Mouse (Mus musculus): ENCODE data around the gene Map3k20.
A peak's percentile ranks its signal among the peaks of the same experiment; 100 is the strongest.

Gene Map3k20

DNA sequence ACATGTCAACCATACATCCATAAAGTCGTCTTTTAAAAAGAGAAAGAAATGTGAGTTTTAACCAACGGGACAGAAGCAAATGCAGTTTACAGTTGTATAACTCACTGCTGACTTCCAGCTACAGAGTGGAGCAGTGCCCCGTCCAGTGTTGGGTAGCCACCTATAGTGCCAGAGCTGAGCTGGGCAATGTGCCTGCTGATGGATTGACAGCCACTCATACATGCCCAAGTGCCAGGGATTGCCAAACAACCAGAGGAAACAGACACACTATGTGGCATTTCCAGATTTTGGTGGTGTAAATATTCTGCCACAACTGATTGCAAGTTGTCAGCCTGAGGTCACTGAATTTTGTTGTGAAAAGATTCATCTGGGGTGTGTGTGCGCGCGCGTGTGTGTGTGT lies 139.2 kb downstream of the Map3k20 start:
- DNase-seq (ENCODE audit: low spot score in 2 of 2): no peak

DNA sequence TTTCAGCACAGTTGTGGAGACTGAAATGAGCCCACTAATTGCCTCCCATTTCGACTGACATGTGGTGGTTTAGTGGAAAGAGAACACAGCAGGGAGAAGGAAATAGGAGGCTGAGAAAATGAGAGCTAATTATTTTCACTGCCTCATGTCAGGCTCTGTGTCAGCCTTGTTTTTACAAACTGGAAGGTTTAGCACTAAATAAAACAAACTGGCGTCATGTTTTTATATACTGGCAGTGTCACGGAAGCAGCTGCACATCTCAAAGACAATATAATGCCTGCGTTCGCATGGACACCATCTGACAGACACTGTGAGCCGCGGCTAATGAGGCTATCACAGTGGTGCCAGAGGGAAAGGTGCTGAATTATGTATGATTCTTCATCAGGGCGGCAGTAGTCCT lies 141.3 kb downstream of the Map3k20 start:
- no peak for DNase-seq (ENCODE audit: low spot score in 2 of 2)

DNA sequence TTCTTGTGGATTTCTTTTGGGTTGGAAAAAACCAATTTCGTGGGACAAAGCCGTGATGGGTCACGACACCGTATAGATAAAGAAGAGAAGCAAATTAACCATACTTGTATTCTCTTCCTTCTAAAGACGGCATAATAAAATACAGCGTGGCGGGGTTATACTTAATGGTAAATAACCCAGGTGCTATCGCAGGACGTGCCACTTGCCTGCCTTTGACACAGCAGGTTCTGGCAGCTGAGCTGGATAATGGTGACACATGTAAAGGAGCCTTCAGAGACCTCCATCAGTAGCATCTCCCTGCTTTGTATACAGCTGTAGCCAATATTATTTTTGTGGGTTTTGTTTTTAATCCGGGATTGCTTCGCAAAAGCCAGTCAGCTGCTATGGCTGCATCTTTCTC lies 141.9 kb downstream of the Map3k20 start:
- DNase-seq (ENCODE audit: low spot score in 2 of 2): no peak

DNA sequence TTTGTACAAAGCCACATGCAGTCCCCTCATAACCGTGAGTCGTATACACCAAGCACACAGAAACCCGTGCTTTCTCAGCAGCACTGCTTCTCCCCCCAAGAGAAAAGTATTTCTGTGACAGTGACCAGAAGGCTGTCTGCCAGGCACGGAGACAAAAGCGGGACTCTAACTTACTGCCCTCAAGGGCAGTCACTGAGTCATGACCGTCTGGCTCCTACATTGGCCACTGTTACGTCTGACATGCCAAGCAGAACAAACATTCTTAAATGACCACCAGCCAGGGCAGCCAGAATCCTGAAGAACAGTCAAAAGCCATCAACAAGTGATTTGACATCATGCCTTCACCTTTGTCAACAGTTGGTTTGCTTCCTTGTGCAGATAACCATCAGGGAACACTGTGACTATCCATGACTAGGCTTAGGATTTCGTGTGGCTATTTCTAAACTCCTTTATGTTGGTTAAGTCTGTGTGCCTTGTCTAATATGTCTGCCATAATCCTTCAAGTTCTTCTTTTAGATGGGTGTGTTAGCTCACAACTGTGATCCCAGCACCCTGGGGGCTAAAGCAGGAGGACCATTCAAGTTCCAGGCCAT lies 153.6 kb downstream of the Map3k20 start:
- no peak for DNase-seq (ENCODE audit: low spot score in 2 of 2)

DNA sequence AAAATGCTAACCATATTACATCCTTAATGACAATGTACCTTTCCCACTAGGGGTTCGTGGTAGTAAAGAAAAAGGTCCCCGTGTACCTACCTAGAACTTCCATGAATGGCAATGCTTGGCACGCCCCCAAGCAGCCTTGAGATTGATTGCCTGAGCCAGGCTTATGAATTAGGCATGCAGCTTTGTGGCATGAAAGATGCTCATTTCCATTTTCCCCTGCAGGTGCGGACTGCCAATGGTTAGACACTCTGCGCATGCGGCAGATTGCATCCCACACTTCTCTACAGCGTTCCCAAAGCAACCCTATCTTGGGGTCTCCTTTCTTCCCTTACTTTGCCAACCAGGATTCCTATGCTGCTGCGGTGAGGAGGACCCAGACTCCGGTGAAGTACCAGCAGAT lies 155.6 kb downstream of the Map3k20 start:
- no peak for DNase-seq (ENCODE audit: low spot score in 2 of 2)

DNA sequence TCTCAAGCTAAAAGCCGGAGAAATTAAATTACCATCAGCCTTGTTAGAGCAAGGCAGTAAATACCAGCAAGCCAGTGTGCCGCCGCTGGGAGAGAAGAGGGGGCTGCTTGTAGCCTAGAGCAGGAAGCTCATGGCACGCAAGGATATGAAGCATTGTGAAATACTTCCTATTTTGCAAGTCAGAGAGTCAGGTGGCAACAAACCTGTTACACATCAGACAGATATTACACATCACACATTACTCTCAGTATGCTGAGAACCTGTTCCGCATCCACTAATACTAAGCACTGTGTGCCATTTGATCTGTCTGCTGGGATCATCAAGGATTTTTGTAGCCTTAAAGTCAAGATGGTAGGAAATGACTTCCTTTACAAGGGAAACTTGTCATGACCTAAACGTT lies 157.4 kb downstream of the Map3k20 start:
- no peak for DNase-seq (ENCODE audit: low spot score in 2 of 2)

DNA sequence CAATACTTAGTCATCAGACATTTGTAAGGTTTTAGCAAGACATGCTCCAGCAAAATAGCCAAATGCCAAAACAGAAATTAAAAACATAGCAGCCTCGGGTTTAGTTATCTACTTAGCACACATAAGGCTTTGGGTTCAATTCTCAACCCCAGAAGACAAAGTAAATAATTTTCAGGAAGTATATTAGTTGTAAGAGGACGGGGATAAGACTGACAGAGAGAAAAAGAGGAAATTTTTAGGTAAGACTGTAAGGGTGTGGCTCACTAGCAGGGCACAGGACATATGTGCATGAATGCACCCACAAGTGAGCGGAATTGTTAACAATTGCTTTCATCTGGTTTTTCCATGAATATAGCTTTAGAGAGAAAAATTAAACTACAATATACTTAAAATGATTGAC lies 158.5 kb downstream of the Map3k20 start:
- DNase-seq (ENCODE audit: low spot score in 2 of 2): no peak

DNA sequence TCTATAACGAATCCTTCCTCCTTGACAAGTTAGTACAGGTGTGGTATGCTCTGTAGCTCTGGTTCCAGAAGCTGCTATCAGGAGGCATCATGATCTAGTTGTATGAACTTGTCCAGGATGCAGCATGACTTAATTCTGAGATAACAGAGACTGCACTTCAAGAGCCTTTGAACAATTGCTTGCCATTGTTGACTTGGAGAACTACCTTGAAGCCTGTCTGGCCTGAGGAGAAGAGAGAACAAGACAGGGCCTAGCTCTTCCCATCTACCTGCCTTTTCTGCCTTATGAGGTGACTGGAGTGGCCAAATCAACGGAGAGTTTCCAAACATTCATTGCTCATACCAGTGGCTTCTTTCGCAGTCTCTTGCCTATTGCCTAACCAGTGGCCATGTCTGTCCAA lies 160.7 kb downstream of the Map3k20 start:
- DNase-seq (ENCODE audit: low spot score in 2 of 2): no peak

DNA sequence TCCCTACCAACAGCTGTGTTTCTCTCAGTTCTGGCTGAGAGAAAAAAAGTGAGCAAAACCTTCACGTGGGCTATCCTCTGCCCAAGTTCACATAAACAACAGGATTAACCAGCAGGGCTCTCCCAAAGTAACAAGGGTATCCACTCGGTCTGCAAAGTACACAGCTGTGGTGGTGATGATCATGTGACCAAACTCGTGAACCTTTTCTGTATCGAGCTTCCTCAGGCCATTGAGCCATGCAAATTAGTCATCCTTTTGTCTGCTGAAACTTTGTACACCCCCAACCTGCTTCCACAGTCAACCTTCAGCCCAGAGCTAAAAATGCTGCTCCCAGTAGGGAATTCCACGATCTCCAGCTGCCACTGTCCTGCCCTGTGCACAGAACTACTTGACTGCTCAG lies 161.2 kb downstream of the Map3k20 start:
- DNase-seq (ENCODE audit: low spot score in 2 of 2): no peak

DNA sequence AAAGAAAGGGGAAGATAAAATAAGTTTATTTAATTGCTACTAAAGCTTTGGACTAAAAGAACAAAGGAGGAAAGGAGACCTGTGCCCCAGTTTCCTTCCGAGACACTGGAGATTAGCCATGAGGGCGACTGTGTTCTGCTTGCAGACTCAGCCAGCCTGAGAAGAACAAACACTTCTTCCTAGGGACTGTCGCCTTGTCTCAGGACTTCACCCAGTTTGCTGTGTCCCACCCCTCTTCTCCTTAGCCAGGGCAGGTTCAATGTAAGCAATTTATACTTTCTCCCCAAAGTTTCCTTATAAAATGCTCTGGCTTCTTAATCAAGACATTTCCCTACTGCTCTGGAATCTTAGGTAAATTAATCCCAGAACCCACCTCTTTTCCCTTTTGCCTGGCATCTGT lies 168.1 kb downstream of the Map3k20 start:
- DNase-seq (ENCODE audit: low spot score in 2 of 2): no peak

DNA sequence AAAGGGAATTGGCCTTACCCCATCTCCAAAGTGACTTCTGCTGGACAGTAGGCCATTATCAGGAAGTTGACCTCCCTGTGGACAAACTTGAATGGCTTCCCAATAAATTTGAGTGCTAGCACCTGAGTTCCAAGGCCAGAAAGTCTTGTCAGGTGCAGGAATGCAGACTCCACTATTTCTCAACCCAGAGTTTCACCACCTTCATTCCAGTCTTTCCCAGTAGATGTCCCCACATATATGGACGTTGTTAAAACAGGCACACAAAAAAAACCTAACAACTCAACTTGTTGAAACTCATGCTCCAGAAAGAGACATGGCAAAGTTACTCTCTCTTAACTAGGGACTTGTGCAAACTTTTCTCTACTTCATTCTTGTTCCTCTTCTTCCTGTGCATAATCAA lies 170.8 kb downstream of the Map3k20 start:
- no peak for DNase-seq (ENCODE audit: low spot score in 2 of 2)

DNA sequence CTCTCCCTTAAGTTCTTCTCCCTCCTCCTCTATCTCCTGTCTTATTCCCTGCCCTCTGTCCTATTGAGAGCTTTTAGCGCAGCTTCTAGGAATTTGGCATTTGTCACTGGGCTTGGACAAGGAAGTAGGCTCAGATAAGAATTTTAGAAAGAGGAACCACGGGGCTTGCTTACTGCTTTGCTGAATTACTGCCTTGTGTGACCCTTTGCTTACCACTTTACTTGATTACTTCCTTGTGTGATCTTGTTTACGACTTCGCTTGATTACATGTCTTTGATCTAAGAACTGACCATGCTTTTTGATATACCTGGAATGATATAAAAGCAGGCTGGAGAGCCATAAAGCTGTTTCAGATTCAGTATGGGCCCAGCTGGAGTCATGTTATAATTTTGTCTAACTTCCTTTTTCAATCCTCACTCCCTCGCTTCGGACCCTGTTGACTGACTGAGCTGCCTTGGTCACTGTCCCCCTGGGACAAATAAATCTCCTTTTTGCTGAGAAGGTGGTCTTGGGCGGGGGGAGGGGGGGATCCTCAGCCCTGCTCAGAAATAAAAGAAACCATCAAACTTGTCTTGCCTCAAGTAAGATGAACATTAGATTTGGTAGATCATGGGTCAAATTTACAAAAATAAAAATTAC lies 179.1 kb downstream of the Map3k20 start:
- no peak for DNase-seq (ENCODE audit: low spot score in 2 of 2)

DNA sequence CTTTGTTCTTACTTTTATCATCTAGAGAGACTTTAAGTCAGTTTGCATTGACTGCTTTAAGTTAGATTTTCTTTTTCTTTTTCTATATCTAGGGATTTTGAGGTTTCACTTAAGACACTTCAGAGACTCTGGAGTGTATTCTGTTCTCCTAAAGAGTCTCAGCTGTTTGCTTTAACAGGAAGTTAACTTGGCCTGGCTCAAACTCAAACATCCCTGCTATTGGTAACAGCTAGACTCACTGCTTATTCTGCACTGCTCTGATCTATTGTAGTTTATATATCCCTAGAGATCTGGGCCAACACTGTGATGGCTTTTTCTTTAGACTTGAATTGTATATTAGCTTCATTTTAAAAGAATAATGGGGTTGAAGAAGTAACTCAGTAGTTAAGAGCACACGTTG lies 182.2 kb downstream of the Map3k20 start:
- DNase-seq (ENCODE audit: low spot score in 2 of 2): no peak

DNA sequence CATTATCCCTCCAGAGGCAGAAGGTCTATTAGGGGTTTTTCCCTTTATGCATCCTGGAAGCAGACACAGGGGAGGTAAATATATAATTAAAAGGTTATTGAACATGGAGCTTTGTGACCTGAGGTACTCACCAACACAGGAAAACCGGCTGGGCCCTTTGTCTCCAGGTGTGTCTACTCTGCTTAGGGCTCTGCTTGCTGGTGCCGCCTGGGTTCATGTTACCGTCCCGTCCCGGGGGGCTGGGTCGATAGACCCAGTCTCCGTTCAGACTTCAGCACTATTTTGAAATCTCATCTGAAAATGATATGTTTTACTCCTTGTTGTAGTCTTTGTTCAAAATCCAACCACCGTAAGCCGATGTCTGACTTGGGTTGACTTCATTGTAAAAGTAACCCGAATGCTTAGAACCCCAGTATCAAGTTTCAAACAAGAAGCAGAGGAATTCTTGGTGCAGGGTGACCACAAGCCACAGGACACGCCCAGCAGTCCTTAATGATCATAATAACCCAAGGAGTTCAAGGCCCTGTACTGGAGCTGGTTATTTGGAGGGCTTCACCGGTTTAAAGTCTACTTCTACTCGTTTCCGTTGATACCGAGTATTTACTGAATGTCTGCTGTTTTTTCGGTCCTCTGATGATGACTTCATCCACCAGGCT lies 186.1 kb downstream of the Map3k20 start:
- DNase-seq (ENCODE audit: low spot score in 2 of 2): no peak

DNA sequence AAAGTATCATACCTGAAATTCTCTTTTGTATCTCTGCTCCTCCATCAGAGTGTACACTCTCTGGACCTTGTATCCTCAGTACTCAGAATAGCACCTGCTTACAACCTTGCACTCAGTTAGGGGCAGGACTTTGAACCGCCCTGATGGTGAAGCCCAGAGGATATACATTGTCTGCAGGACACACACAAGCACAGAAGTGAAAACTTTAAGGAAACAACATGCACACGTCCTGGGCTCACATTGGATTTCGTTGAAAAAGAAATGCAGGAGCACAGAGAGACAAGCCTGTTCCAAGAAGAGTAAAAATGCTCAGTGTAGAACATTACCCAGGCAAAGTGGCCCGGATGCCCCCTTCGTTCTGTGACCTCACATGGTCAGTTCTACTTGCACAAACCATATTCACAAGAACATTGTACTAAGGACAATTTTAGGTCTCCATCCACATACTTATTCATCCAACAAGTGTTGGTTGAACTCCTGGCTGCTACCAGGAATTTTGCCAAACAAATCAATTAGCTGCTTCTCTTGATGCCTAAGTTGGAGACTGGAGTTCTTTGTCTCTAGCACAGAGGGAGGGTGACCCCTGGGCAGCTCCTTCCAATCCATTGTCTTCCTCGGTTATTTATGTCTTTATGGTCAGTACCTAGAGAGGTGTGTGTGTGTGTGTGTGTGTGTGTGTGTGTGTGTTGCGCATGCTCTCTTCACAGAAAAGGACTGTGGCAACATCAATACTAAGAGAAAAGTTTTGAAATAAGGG lies 189.3 kb downstream of the Map3k20 start:
- no peak for DNase-seq (ENCODE audit: low spot score in 2 of 2)

DNA sequence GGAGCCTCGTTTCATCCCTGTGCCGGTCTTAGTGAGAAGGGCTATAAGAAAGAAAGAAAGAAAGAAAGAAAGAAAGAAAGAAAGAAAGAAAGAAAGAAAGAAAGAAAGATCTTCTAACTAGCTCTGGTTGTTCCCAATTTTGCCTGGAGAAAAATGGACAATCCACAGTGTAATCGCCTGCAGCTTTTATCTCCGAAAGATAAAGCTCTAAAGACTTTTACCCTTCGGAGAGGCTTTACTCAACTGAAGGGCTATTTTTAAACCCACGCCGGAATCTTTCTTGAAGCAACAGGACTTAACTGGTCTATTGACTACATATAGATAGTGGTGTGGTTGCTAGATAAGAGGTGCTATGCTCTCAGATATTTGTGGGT lies 190.0 kb downstream of the Map3k20 start:
- no peak for DNase-seq (ENCODE audit: low spot score in 2 of 2)

DNA sequence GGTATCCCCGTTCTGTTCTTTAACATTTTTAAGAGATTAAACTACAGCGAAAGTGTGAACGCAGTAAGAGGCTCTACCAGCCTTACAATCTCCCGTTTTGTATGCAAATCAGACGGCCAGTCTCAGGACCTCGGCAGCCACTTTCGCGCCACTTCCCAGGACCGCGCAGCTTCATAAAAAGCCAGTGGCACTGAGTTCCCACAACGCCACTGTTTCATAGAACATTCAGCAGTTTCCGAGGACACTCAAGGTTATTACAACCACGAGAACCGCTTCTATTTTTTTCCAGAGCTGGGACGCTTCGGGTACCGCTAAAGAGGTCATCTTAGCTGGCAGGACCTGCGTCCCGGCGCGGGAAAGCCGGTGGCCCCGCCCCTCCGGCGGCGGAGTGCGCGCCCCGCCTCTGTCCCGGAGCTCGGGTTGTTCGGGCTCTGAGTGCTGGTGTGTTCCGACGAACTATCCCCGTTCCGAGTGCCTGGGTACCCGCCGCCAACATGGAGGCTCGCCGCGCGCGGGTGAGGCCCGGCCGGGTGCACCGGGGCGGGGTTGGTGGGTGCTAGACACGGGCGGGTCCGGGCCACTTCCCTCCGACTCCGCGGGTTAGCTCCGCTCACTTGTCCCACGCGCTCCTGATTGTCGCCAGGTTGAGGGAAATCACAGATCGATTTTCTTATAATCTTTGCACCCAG lies 190.5 kb downstream of the Map3k20 start, which contains the start of gene Cdca7:
TSS of gene Cdca7 (plus strand) at position 363 of the 689 bp plus-strand sequence.
- DNase-seq (ENCODE audit: low spot score in 2 of 2): peak; percentile 84 to 86

DNA sequence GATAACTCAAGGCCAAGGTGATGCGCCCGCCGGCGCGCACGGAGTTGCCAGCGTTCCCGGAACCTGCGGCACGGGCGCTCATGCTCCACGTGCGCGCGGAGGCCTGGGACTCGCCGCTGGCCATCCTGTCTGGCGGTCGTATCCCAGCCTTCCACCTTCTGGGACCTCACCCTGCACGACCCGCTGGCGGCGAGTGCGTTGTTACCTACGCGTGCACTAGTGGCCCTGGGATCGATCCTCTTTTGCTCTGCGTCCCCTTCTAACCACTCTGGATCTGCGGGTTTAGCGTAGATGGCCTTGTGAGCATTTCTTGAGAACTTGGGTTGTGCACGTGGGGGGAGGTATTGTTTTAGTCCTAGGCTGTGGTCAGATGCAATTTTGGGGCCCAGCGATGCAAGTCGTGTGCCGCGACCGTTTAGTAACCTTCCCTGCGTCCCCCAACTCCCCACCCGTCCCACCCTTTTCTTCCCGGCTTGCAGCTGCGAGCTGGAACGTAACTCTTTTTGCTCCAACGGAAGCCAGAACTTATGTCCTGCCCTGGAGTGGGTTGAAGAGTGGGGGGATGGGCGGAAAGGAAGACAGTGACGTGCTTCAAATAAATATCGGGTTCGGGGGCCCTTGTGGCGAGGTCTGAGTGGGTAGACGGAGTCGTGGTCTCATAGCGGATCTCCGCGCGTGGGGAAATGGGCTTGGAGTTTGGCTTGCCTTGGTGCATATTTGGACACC lies 191.2 kb downstream of the Map3k20 start:
- DNase-seq (ENCODE audit: low spot score in 2 of 2): peak; percentile 40 to 49

DNA sequence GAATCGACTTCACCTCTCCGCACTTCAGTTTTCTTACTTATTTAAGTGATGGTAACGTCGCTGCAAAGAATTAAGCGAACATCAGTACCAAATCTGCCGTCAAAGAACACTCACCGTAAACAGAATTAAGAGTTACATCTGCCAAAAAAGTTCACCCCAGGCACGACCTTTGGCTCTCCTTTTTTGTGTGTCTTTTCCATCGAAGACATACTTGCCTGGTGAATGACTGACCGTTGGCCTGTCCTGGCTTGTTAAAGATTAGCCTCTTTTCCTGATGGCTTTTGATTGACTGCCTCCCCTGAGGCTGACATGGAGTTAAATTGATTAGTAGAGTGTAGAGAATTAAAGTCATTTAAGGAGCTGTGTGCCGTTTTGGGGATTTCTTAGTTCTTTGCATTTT lies 191.8 kb downstream of the Map3k20 start:
- DNase-seq (ENCODE audit: low spot score in 2 of 2): peak in 1 of 2 experiments; percentile 14

DNA sequence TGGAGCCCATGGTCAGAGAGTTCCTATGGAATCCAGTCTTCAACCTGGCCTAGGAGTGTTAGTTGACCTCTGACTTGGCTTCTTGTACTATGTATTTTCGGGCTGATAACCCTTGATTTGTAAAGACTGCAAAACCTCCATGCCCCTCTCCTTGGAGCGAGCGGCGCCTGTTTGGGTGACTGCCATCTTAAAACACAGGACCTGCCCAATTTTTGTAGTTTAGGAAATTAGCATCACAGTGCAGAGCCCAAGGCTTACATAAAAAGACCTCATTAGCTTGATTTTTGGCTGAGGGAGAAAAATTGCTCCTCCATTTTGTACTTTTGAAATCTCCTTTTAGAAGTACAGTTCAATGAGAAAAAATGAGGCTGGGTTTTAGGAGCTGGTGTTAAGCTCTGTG lies 192.7 kb downstream of the Map3k20 start:
- DNase-seq (ENCODE audit: low spot score in 2 of 2): no peak

DNA sequence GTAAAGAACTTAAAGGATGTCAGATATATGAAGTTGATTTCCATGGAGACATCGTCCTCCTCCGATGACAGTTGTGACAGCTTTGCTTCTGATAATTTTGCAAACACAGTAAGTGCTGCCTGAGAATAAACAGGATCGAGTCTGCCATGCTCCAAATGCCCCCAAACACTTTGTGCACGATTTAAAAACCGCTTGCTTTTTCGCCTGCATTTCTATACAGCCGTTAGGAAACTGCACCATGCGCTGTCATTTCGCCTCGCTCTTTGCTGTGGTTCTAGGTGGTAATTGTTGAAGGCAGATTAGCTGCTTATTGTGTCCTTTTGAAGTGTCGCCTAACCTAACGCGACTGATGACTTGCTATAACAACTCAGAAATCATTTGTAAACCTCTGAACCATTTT lies 193.5 kb downstream of the Map3k20 start:
- no peak for DNase-seq (ENCODE audit: low spot score in 2 of 2)

All from spleen, postnatal 10 days (tissue).